Mouse (Mus musculus) forebrain, embryonic 15.5 days (tissue): ENCODE measurements at regions not wholly inside any gene's neighbourhood (a gene's known extent, or its start where the extent isn't known, plus 50 kb on each side); places are given as distances from the start of the nearest gene placed in this dataset.

Experiments
- ATAC-seq: fragments of 200-750 bp; cut with Nextera tagmentation; replicated peaks from 2 replicates; pipeline ENCODE4 v1.8.0; 2017; ENCODE audit warnings: mild to moderate bottlenecking, moderate TSS enrichment, moderate library complexity
- H3K27ac ChIP-seq: fragments of 300-500 bp; sonication (generic); replicated peaks from 2 replicates; pipeline ENCODE4 v1.5.1; 2015; ENCODE audit warnings: mild to moderate bottlenecking, inconsistent platforms
- H3K27me3 ChIP-seq: fragments of 300-500 bp; sonication (generic); 2 replicates; pipeline ENCODE4 v1.6.1; 2015; ENCODE audit warnings: inconsistent platforms
- H3K36me3 ChIP-seq: fragments of 300-500 bp; sonication (generic); 2 replicates; pipeline ENCODE4 v1.6.1; 2015; ENCODE audit warnings: mild to moderate bottlenecking, inconsistent platforms
- H3K4me1 ChIP-seq: fragments of 300-500 bp; sonication (generic); 2 replicates; pipeline ENCODE4 v1.6.1; 2015; ENCODE audit warnings: inconsistent platforms
- H3K4me2 ChIP-seq: fragments of 300-500 bp; sonication (generic); replicated peaks from 2 replicates; pipeline ENCODE4 v1.6.1; 2015; ENCODE audit warnings: mild to moderate bottlenecking, inconsistent platforms
- H3K4me3 ChIP-seq: fragments of 300-500 bp; sonication (generic); 2 replicates; pipeline ENCODE4 v1.5.1; 2015; ENCODE audit warnings: mild to moderate bottlenecking, inconsistent platforms
- H3K9ac ChIP-seq: fragments of 300-500 bp; sonication (generic); replicated peaks from 2 replicates; pipeline ENCODE4 v1.6.1; 2015; ENCODE audit warnings: mild to moderate bottlenecking, inconsistent platforms
- H3K9me3 ChIP-seq: fragments of 300-500 bp; sonication (generic); 2 replicates; pipeline ENCODE4 v1.6.1; 2016; ENCODE audit warnings: inconsistent platforms
- WGBS: fragments of 180-500 bp; shearing (Covaris S2); methylation state at CpG from one replicate; pipeline ENCODE4 v1.1.7; 2015; ENCODE audit warnings: mixed read lengths; 5-methylcytosine and 5-hydroxymethylcytosine counted together

DNA sequence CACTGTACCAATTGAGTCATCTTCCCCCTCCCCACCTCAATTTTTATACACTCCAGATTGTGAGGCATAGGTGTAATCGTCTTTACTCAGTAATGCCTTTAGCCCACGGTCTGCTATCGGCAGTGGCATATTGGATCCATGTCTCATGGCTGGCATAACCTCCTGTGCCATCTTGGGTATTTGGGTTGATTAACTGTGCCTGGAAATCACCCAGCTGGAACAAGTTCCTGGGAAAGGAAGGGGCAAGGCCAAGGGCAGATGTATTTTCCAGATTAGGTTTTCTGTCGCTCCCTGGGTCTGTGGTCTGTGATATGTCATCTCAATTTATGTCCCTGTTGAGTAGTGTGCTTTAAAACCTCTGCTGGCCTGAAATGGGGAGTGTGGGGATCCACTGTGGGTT, 158.2 kb downstream of the Glrx3 start:
- H3K4me2 ChIP-seq, result no peak overlapping the region
- no peaks in the 10 kb centered on the region for H3K9me3 ChIP-seq
- H3K27me3 ChIP-seq, result no peaks in the 10 kb centered on the region
- H3K36me3 ChIP-seq, result no peaks in the 10 kb centered on the region
- H3K9ac ChIP-seq, result no peak overlapping the region
- ATAC-seq, result no peak
- H3K27ac ChIP-seq, result no peak overlapping the region
- no peak overlapping the region for H3K4me3 ChIP-seq
- WGBS, result 83% methylated on average over 4 of the region's 4 CpGs
- no peaks in the 10 kb centered on the region for H3K4me1 ChIP-seq

DNA sequence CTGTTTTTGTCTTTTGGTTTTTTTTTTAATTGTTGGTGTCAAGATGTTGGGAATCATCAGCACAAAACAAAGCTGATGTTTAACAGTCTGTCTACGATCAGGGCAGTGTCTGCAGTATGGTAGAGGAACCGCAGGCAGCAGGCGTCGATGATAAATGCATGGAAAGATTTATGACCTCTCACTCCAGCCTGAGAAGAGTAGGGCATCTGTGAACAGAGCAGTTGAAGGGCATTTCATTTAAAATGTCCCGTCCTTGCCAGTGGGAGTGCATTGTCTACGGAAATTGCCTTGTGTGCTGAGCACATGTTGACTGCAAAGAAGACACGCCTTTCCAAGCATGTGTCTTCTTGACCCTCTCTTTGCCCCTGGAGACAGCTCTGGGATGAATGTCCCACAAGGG, 158.7 kb downstream of the Glrx3 start:
- no peak overlapping the region for H3K9ac ChIP-seq
- H3K4me1 ChIP-seq, result no peaks in the 10 kb centered on the region
- H3K4me3 ChIP-seq, result no peak overlapping the region
- H3K36me3 ChIP-seq, result no peaks in the 10 kb centered on the region
- no peak overlapping the region for H3K4me2 ChIP-seq
- no peaks in the 10 kb centered on the region for H3K27me3 ChIP-seq
- 81% methylated on average over 7 of the region's 7 CpGs for WGBS
- H3K9me3 ChIP-seq, result no peaks in the 10 kb centered on the region
- no peak overlapping the region for H3K27ac ChIP-seq
- no peak for ATAC-seq

DNA sequence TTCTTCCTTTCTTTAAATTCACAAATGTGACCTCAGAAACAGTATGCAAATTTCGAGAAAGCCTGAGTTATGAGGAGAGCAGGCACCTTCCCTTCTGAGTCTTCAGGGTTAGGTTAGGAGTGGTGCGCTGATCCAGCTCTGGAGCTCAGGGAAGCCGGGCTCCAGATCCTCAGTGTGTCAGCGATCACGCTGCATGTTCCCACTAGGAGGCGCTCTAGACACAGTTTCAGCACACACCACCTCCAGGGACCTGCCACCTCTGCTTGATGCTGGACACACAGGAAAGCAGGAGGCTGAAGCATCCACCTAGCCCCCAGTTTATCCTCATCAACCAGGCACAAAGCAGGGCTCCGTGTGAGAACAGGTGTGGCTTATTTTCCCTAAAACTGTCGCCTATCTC, 165.6 kb downstream of the Glrx3 start:
- no peak overlapping the region for H3K4me3 ChIP-seq
- WGBS, result 8% methylated on average over 8 of the region's 8 CpGs
- no peaks in the 10 kb centered on the region; the same call in 1 of the 2 replicates for H3K4me1 ChIP-seq
- H3K36me3 ChIP-seq, result no peaks in the 10 kb centered on the region
- H3K27me3 ChIP-seq, result no peaks in the 10 kb centered on the region
- H3K9me3 ChIP-seq, result no peaks in the 10 kb centered on the region
- ATAC-seq, result peak; percentile 84
- no peak overlapping the region for H3K27ac ChIP-seq
- H3K9ac ChIP-seq, result no peak overlapping the region
- H3K4me2 ChIP-seq, result no peak overlapping the region

DNA sequence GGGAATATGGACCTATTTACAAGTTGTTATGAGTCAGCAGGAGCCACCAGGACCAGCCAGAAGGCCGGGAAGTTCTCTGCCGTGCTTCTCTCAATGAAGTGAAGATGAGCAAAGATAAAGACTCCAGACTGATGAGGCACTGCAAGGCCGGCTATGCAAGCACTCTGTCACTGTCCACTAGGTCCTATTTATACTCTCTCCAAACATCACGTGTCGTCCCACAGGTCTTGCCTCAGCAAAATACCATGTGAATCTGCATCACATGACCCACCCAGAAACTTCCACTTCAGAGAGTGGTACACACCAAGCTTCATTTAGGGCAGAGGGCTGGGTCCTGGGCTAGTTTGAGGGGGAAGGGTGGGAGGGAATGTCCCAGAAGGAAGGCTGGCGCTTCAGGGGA, 172.3 kb downstream of the Glrx3 start:
- no peak overlapping the region for H3K27ac ChIP-seq
- H3K27me3 ChIP-seq, result no peaks in the 10 kb centered on the region
- peaks cover 9% of the 10 kb centered on the region for H3K4me1 ChIP-seq
- no peaks in the 10 kb centered on the region for H3K36me3 ChIP-seq
- no peak overlapping the region for H3K4me3 ChIP-seq
- no peaks in the 10 kb centered on the region for H3K9me3 ChIP-seq
- WGBS, result 83% methylated on average over 6 of the region's 6 CpGs
- no peak for ATAC-seq
- H3K9ac ChIP-seq, result no peak overlapping the region
- no peak overlapping the region for H3K4me2 ChIP-seq

DNA sequence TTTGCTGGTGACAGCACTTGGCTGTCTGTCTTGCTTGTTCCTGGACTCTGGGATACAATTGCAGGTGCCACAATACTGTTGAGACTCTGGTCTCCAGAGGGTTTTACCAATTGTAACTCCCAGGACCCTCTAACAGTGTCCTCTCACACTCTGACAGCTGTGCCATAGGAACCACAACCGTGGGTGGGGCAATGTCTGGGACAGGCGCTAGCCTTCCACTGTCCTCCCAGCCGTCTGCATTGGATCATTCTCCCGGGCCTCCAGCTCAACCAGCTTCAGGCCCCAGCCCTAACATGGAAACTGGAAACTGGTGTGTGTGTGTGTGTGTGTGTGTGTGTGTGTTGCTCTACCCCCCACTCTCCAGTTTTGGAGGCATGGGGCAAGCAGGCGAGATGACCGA, 173.9 kb downstream of the Glrx3 start:
- Histone ChIP-seq H3K27me3 (no peaks in the 10 kb centered on the region), H3K4me1 (peaks cover 9% of the 10 kb centered on the region), H3K36me3 (no peaks in the 10 kb centered on the region), H3K27ac (no peak overlapping the region), H3K4me3 (no peak overlapping the region), H3K4me2 (no peak overlapping the region), H3K9me3 (no peaks in the 10 kb centered on the region), H3K9ac (no peak overlapping the region)
- WGBS, result 60% methylated on average over 6 of the region's 6 CpGs
- peak; percentile 58; the same call in 1 of the 2 replicates for ATAC-seq

DNA sequence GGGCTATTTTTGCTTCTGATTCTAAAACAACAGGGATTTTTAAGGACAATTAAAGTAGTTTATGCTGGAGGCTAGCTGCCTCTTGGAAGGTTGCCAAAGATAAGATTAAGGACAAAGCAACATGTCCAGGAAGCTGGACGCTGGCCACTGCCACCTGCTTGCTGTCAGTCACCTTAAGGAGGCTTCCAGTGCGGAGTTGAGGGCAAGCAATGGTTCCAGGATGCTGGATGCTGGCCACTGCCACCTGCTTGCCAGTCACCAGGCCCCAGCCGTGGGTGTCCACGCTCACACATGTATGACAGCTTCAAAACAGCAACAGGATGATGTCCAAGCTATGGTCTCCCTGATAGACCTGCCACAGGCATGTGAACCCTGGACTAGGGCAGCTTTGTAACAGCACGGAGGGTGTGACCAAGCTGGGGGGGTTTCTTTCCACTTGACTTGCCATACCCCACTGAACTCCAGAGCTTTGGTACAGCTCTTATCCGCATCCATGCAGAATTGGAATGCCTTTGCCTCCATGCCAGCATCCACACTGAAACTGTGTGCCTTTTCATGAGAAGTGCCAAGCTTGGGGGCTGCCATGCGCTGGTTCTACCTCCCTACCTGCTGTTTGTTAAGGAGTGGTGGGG, 174.6 kb downstream of the Glrx3 start:
- no peaks in the 10 kb centered on the region for H3K9me3 ChIP-seq
- no peaks in the 10 kb centered on the region for H3K36me3 ChIP-seq
- H3K27me3 ChIP-seq, result no peaks in the 10 kb centered on the region
- H3K27ac ChIP-seq, result no peak overlapping the region
- no peak overlapping the region for H3K9ac ChIP-seq
- no peak overlapping the region for H3K4me2 ChIP-seq
- WGBS, result 38% methylated on average over 7 of the region's 7 CpGs
- no peak overlapping the region for H3K4me3 ChIP-seq
- H3K4me1 ChIP-seq, result peaks cover 9% of the 10 kb centered on the region
- ATAC-seq, result peak; percentile 84

DNA sequence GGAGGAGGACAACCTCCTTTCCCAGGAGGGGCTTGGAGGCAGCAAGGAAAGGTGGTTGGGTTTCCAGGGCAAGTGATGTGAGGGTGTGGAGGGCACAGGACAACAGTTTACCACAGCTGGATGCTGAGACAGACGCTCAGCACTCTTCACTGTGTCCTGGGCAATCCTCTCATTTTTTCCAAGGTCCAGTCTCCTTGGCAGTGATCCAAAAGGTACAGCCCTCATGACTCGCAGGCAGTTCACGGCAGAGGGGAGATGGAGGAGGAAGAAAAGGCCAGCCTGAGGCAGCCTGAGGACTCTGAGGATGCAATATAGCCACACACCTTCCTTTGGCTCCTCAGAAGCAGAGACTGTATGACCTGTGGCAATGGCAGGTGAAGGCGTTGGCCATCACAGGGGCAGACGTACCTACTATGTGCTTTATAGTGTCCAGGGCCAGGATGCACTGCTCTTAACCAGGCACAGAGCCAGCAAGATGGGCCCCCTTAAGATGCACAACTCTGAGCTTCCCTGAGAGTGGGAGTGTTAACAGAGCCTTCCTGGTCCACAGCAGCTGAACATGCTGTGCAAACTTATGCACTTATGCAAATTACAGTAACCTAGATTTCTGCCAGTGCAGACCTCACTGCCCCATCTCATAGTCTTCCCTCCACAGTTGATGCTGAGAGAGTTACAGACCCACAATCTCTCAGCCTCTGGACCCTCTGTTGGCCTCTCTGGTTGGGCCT, 181.2 kb downstream of the Glrx3 start:
- Histone ChIP-seq H3K9me3 (no peaks in the 10 kb centered on the region), H3K36me3 (no peaks in the 10 kb centered on the region), H3K4me1 (no peaks in the 10 kb centered on the region), H3K27ac (no peak overlapping the region), H3K4me2 (no peak overlapping the region), H3K9ac (no peak overlapping the region), H3K4me3 (no peak overlapping the region), H3K27me3 (no peaks in the 10 kb centered on the region)
- WGBS, result 63% methylated on average over 5 of the region's 5 CpGs
- ATAC-seq, result no peak

DNA sequence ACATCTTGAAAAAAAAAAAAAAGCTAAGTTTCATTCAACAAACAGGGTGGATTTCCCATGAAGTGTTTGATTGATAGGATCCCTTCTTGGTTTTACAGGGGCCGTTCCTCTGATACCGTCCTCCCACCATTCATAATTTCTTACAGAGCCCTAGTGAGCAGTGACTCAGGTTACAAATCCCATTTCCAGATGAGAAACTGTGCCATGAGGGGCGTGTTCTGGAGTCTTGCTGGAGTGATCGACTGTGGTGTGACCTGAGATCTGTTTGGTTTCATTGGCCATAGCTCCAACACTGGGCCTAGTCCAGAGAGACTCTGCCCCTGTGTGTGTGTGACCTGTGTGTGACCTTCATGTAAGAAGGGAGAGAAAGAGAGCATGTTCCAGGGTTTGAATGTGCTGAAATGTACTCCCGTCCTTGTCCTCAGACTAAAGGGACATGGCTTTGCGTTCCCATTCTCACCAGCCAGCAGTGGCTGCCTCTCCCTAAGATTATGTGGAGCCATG, 181.9 kb downstream of the Glrx3 start:
- no peaks in the 10 kb centered on the region for H3K36me3 ChIP-seq
- WGBS, result 75% methylated on average over 6 of the region's 6 CpGs
- no peaks in the 10 kb centered on the region for H3K9me3 ChIP-seq
- H3K4me2 ChIP-seq, result no peak overlapping the region
- no peak overlapping the region for H3K9ac ChIP-seq
- no peak overlapping the region for H3K4me3 ChIP-seq
- H3K27me3 ChIP-seq, result no peaks in the 10 kb centered on the region
- no peak overlapping the region for H3K27ac ChIP-seq
- ATAC-seq, result no peak
- no peaks in the 10 kb centered on the region for H3K4me1 ChIP-seq

DNA sequence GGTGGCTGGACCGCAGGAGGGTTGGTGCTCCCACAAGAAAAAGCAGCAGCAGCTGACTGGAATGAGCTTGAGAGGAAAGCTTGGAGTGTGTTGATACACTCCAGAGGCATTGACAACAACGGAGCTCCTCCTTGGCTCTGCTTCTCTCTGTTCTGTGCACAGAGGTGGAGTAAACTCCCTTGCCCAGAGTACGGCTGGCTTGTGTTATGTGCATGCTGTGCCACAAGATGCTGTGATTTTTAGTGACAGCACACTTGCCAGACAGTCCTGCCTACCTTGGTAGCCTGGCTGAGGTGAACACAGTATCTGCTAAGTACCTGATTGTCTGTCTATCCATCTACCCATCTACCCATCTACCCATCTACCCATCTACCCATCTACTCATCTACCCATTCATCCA, 190.9 kb downstream of the Glrx3 start:
- Histone ChIP-seq H3K4me2 (no peak overlapping the region), H3K9me3 (no peaks in the 10 kb centered on the region), H3K9ac (no peak overlapping the region), H3K4me3 (no peak overlapping the region), H3K27ac (no peak overlapping the region), H3K36me3 (no peaks in the 10 kb centered on the region), H3K4me1 (no peaks in the 10 kb centered on the region), H3K27me3 (no peaks in the 10 kb centered on the region)
- WGBS, result 84% methylated on average over 3 of the region's 3 CpGs
- ATAC-seq, result no peak

DNA sequence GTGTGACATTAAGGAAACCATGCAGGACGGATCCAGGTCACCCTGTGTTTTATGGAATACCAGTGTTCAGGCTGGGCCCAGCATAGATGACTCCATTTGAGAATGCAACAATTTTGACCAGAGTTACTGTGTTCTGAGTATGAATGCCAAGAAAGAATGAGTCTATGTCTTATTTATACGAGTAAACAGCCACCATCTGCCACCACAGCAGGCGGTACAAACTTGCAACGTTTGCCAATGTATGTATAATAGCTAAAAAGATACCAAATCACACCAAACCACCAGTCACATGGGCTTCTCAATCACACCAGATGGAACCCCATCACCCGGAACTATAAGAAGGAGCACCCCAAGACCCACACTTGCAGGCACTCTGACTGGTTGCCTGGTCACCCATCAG, 192.1 kb downstream of the Glrx3 start:
- Histone ChIP-seq H3K4me3 (no peak overlapping the region), H3K9ac (no peak overlapping the region), H3K36me3 (no peaks in the 10 kb centered on the region), H3K9me3 (no peaks in the 10 kb centered on the region), H3K4me2 (no peak overlapping the region), H3K27ac (no peak overlapping the region), H3K27me3 (no peaks in the 10 kb centered on the region), H3K4me1 (no peaks in the 10 kb centered on the region)
- WGBS, result 76% methylated on average over 5 of the region's 5 CpGs
- ATAC-seq, result no peak; the same call in 1 of the 2 replicates

DNA sequence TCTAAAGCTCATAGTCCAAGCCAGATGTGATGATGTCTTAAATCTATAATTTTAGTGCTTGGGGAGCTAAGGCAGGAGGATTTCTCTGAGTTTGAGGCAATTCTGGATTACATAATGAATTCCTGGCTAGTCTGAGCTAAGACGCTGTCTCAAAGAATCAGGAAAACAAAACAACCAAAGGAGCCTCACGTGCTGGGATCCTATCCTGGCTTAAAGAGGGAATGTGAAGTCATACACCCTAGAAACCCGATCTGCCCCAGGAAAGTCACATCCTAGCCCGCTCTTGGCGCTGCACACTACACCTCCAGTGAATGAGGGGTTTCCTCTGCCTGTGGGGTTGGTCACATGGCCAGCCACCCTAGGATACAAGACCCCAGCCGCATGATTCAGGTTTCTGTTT, 211.2 kb downstream of the Glrx3 start:
- Histone ChIP-seq H3K4me3 (no peak overlapping the region), H3K4me2 (no peak overlapping the region), H3K9ac (no peak overlapping the region), H3K27ac (no peak overlapping the region), H3K4me1 (no peaks in the 10 kb centered on the region), H3K27me3 (no peaks in the 10 kb centered on the region), H3K9me3 (no peaks in the 10 kb centered on the region), H3K36me3 (no peaks in the 10 kb centered on the region)
- 55% methylated on average over 6 of the region's 6 CpGs for WGBS
- no peak for ATAC-seq

DNA sequence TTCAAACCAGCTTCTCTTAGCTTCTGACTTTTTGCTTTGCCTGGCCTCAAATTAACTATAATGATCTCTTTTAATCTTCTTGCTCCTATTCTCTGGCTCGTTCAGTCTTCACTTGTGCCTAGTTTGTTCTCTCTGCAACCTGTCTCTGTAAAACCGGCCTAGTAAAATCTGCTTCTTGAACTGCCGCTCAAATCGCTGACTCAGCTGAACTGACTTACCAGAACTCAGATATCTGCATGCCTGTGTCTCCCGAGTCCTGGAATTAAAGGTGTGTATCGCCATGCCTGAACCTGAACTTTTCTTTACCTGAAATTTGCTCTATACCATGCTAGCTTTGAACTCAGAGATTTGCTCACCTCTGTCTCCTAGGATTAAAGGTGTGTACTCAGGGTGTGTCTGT, 212.2 kb downstream of the Glrx3 start:
- H3K27ac ChIP-seq, result no peak overlapping the region
- no peak overlapping the region for H3K9ac ChIP-seq
- no peaks in the 10 kb centered on the region for H3K4me1 ChIP-seq
- no peak overlapping the region for H3K4me2 ChIP-seq
- no peak for ATAC-seq
- no peaks in the 10 kb centered on the region for H3K9me3 ChIP-seq
- 86% methylated on average over 6 of the region's 6 CpGs for WGBS
- no peaks in the 10 kb centered on the region for H3K27me3 ChIP-seq
- no peak overlapping the region for H3K4me3 ChIP-seq
- no peaks in the 10 kb centered on the region for H3K36me3 ChIP-seq

DNA sequence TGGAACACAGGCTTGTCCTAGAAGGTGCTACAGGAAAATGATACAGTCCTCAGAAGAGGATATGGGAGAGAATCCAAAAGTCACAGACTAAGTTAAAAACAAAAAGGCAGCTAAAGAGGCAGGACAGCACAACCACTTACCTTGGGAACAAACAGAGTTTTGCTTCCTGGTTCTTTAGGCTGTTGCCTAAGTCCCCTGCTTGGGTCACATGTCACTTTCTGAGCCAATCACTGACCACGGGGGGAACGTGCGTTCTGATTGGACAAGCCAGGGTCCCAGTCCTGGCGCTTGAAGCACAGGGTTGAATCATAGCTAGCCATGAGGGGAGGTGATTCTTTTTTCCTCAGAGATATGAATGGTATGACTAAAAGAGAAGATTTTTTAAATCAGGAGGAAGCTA, 216.4 kb downstream of the Glrx3 start:
- ATAC-seq, result no peak
- no peaks in the 10 kb centered on the region for H3K27me3 ChIP-seq
- H3K27ac ChIP-seq, result no peak overlapping the region
- H3K4me1 ChIP-seq, result no peaks in the 10 kb centered on the region
- no peaks in the 10 kb centered on the region for H3K36me3 ChIP-seq
- no peak overlapping the region for H3K9ac ChIP-seq
- no peak overlapping the region for H3K4me3 ChIP-seq
- WGBS, result 91% methylated on average over 4 of the region's 4 CpGs
- H3K4me2 ChIP-seq, result no peak overlapping the region
- H3K9me3 ChIP-seq, result no peaks in the 10 kb centered on the region
